Mouse (Mus musculus) pancreas, adult 10 weeks (tissue): ENCODE results near the gene Slc19a2. TPM values are rescaled to one million over a fixed set of nuclear protein-coding genes. Genes with fewer than 3 reads are reported as not detected.

ENCODE experiments used
- polyA plus RNA-seq: library from polyadenylated mRNA; stranded (reverse); fragments of 350-450 nt; fragmentation: Illumina TruSeq; extraction: RNeasy Lipid Tissue Mini Kit (QIAGEN cat#74804); gene quantifications from one replicate; pipeline ENCODE4 v1.2.3, GENCODE M21; 2015; ENCODE audit warnings: low read depth, low replicate concordance; ENCODE audit not compliant: insufficient read depth

Gene Slc19a2
- polyA plus RNA-seq: 5.0 TPM

DNA sequence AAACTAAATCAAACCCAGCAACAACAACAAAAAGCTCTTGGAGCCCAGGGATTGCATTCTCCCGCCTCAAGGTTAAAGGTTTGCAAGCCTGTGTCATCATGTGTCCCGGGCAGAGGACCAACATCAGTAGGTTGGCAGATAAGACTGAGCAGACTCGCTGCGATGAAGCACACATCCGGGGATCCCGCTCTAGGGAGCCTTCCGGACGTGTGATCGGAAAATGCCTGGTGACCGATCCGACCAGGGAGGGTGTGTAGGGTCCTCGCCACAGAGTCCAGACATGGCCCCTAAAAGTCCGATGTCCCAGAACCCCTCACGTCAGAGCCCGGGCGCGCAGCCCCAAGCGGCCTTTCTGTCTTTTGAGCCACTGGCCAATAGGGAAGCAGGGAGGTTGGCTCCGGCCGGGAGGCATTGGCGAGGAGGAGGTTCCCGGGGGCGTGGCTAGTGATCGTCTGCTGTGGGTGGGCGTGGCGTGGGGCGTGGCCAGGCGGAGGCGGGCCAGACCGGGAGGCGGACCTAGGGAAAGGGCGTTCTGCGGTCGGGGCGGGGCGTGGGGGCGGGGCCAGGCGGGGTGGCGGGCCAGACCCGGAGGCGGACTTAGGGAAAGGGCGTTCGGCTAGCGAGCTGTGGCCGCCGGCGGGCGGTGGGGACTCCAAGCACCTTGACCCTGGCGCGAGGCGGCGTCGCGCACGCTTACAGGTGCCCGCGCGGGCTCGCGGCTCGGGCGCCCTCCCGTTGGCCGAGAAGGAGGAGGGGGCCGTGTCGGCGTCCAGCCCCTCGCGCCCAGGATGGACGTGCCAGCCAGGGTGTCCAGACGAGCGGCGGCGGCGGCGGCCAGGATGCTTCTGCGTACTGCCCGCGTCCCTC lies at the start of gene Slc19a2:
Gene Slc19a2 (plus strand): TSS at position 582 of the 867 bp plus-strand sequence.

DNA sequence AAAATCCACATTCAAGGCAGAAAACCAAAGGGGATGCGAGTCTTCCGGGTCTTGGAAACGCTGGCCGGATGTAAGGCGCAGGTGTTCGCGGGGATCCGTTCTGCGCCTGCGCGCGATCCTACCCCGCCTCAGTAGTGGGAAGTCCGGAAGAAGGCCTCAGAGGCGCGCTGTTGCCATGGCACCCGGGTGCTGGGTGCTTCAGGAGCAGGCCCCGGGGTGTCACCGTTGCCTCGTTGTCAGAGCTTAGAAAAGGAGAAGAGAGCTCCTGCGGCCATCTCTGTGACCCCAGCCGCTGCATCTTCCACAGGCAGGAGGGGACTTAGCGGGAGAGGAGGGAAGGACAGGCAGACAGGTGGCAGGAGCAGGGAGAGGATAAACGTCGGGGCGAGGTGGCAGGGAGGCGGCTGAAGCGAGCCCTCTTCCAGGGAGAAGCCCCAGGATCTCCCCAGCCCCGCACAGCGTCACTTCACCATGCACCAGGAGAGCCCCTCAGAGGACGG lies 26.7 kb downstream of the Slc19a2 start, which contains the start of gene Ccdc181:
Gene Ccdc181 (plus strand): TSS at position 131 of the 500 bp plus-strand sequence.

DNA sequence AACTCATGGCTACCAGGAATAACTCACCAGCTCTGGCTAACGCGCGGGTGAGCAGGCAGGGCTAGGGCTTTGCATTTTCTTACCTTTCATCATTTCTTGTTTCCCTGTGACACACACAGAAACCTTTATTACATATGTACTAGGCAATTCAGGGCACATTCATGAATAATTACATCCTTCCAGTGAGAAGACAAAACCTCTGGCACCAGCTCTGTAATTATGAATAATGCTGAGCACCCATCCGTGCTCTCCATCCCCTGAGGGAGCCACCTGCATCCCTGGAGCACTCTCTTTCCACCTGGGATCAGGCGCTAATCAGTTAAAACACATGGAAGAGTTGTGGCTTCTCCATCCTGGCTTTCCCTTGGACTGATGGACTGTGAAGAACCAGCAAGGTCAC lies 55.0 kb downstream of the Slc19a2 start, which contains the start of gene Nme7:
Gene Nme7 (plus strand): TSS at position 301 of the 400 bp plus-strand sequence.

DNA sequence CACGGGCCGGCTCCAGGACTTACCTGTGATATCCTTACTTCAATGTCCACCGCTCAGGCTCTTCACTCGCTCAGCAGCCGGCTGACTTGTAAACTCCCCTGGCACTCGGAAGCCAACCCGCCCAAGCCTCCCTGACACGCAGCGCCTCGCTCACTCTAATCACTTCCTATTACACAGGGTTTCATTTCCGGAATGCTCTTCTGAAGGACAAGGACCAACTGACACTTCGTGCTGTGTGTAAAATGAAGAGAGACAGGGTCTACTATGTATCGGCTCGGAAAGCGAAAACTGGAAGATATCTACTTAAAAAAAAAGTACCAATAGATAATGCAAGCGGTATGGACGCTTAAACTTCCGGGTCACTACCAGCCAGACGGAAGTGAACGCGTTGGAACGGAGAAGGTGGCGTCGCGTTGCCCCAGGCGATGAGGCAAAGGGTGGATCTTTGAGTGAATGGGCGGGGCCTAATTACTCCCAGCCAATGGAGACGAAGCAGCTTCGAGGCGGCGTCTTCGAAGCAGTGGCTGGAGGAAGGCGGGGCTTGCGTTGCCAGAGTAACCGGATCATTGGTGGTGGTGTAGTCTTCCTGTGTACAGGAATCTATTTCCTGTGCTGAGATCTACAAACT lies 58.4 kb downstream of the Slc19a2 start, which contains the start of gene Blzf1:
Gene Blzf1 (minus strand): TSS at position 366 of the 628 bp plus-strand sequence.

Other genes with a start within 250 kb of the Slc19a2 start
- not detected for gene Sele, start 200.8 kb upstream of the Slc19a2 start, polyA plus RNA-seq
- 0.74 TPM for gene Sell, start 187.1 kb upstream of the Slc19a2 start, polyA plus RNA-seq
- gene Selp, start 133.8 kb upstream of the Slc19a2 start, polyA plus RNA-seq: 4.1 TPM
- 0.35 TPM for gene F5, start 97.2 kb upstream of the Slc19a2 start, polyA plus RNA-seq
- 4.3 TPM for gene Ccdc181, start 26.5 kb downstream of the Slc19a2 start, polyA plus RNA-seq
- 1.5 TPM for gene Nme7, start 55.1 kb downstream of the Slc19a2 start, polyA plus RNA-seq
- 3.6 TPM for gene Blzf1, start 58.4 kb downstream of the Slc19a2 start, polyA plus RNA-seq
- 27.0 TPM for gene Atp1b1, start 209.3 kb downstream of the Slc19a2 start, polyA plus RNA-seq